Mouse (Mus musculus) bone marrow, adult 2 months (tissue): ENCODE results near the gene Krt80.

Experiments
- CTCF ChIP-seq: fragments of 200-500 bp; IDR thresholded peaks from 2 replicates; pipeline ENCODE4 v1.5.1; 2011; ENCODE audit warnings: low read length, control low read depth; ENCODE audit not compliant: control insufficient read depth, insufficient read depth
- POLR2A ChIP-seq: fragments of 200-500 bp; IDR thresholded peaks from 2 replicates; pipeline ENCODE4 v1.6.1; 2011; ENCODE audit warnings: low read depth, mild to moderate bottlenecking, control low read depth, low read length, borderline replicate concordance; ENCODE audit not compliant: control insufficient read depth

GRCm38 (mm10) chr15:101388034-101388541 is 18.1 kb upstream of the Krt80 start:
- TF ChIP-seq POLR2A (no peak), CTCF (peak; percentile 49)
